Mouse (Mus musculus) midbrain, embryonic 11.5 days (tissue): Measurements from ENCODE around the gene Ush2a. TPM values are rescaled to one million over a fixed set of nuclear protein-coding genes. Genes with fewer than 3 reads are reported as not detected.

ENCODE experiments used
- ATAC-seq: fragments of 200-750 bp; cut with Nextera tagmentation; 2 replicates; pipeline ENCODE4 v1.8.0; 2017; ENCODE audit warnings: moderate TSS enrichment, moderate library complexity; ENCODE audit not compliant: low FRiP score
- DNase-seq: peaks from one replicate; pipeline ENCODE4 v3.0.0; 2015; ENCODE audit warnings: low spot score; ENCODE audit errors: missing footprints
- H3K27ac ChIP-seq: fragments of 300-500 bp; sonication (generic); 2 replicates; pipeline ENCODE4 v1.5.1; 2014; ENCODE audit warnings: low read depth, low read length
- H3K27me3 ChIP-seq: fragments of 300-500 bp; sonication (generic); 2 replicates; pipeline ENCODE4 v1.6.1; 2014; ENCODE audit warnings: mild to moderate bottlenecking, low read length, moderate library complexity, mixed read lengths; ENCODE audit not compliant: control insufficient read depth, insufficient read depth
- H3K36me3 ChIP-seq: fragments of 300-500 bp; sonication (generic); 2 replicates; pipeline ENCODE4 v1.6.1; 2014; ENCODE audit warnings: mild to moderate bottlenecking, low read length, moderate library complexity, mixed read lengths; ENCODE audit not compliant: control insufficient read depth, insufficient read depth
- H3K4me1 ChIP-seq: fragments of 300-500 bp; sonication (generic); 2 replicates; pipeline ENCODE4 v1.6.1; 2014; ENCODE audit warnings: low read length; ENCODE audit not compliant: control insufficient read depth, insufficient read depth
- H3K4me2 ChIP-seq: fragments of 300-500 bp; sonication (generic); 2 replicates; pipeline ENCODE4 v1.6.1; 2014; ENCODE audit warnings: mild to moderate bottlenecking, moderate library complexity
- H3K4me3 ChIP-seq: fragments of 300-500 bp; sonication (generic); 2 replicates; pipeline ENCODE4 v1.5.1; 2014; ENCODE audit warnings: low read depth, low read length
- H3K9ac ChIP-seq: fragments of 300-500 bp; sonication (generic); 2 replicates; pipeline ENCODE4 v1.6.1; 2014; ENCODE audit warnings: low read length
- H3K9me3 ChIP-seq: fragments of 300-500 bp; sonication (generic); 2 replicates; pipeline ENCODE4 v1.6.1; 2016; ENCODE audit warnings: low read length; ENCODE audit not compliant: control insufficient read depth
- WGBS: fragments of 180-500 bp; shearing (Covaris S2); extraction: QIAGEN DNeasy Blood & Tissue Kit; methylation state at CpG from one replicate; pipeline ENCODE4 v1.1.7; 2014; 5-methylcytosine and 5-hydroxymethylcytosine counted together
- polyA plus RNA-seq: library from polyadenylated mRNA; unstranded; fragments of >200 nt; fragmentation: Nextera tagmentation; extraction: Ambion mirVana; gene quantifications from 2 replicates; pipeline ENCODE4 v1.2.1, GENCODE M21; 2014

Ush2a gene
- polyA plus RNA-seq, 1 experiment from 2014 or later = 0.04 TPM

DNA sequence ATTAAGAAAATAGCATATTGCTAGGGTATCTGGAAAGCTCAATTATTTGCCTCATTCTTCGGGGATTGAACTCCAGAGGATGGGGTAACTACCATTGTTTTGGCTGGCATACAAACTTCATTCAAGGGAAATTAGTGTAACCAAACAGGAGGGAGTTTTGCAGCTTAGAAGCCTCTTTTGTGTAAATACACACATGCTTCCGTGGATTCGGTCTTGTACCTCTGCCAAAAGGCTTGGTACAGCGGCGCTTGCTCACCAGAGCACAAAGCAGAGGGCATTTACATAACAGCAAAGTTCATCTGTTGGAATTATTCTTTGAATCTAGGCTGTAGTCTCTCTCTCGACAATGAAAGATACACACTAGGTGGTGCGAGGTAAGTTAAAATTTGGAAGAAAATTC is 467.4 kb downstream of the Ush2a start:
- DNase-seq (no peak), ATAC-seq (no peak)
- no peak overlapping the region for H3K9ac ChIP-seq
- peaks cover 2% of the 10 kb centered on the region; the same call in 1 of the 2 replicates for H3K4me1 ChIP-seq
- no peaks in the 10 kb centered on the region for H3K27me3 ChIP-seq
- H3K36me3 ChIP-seq = no peaks in the 10 kb centered on the region
- 54% methylated on average over 7 of the region's 7 CpGs for WGBS
- H3K27ac ChIP-seq = no peak overlapping the region
- no peak overlapping the region for H3K4me3 ChIP-seq
- H3K4me2 ChIP-seq = no peak overlapping the region
- no peaks in the 10 kb centered on the region for H3K9me3 ChIP-seq

DNA sequence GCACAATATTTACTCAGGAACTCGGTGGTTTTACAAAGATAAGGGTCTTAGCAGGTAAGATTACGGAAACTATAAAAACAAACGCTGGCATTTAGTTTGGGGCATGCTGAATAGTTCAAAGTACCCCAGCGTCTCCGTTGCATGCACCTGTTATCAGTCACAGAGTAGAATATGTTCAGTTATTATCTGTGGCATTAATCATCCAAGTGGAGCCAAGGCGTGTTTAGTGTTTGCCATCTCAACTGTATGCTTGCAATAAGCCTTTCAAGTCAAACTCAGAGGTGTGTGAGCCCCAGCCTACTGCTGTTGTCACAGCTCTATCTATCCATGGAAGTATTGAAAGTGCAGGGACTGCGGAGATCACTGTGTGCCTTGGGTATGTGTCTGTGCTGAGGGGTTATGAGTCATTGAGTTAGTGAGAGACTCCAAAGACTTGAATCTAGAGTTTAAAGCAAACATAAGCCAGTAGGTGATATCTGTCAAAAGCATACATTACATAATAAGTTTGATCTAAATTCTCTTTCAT is 473.0 kb downstream of the Ush2a start:
- Histone ChIP-seq H3K27me3 (no peaks in the 10 kb centered on the region), H3K27ac (no peak overlapping the region), H3K9me3 (no peaks in the 10 kb centered on the region), H3K9ac (no peak overlapping the region), H3K36me3 (no peaks in the 10 kb centered on the region), H3K4me3 (no peak overlapping the region), H3K4me2 (no peak overlapping the region), H3K4me1 (no peaks in the 10 kb centered on the region)
- WGBS = 87% methylated on average over 7 of the region's 7 CpGs
- ATAC-seq = no peak
- DNase-seq = no peak

GRCm38 (mm10) chr1:188742971-188743370 is 481.1 kb downstream of the Ush2a start:
- DNase-seq (peak; percentile 19), ATAC-seq (no peak)
- no peak overlapping the region for H3K4me3 ChIP-seq
- no peaks in the 10 kb centered on the region for H3K9me3 ChIP-seq
- H3K4me2 ChIP-seq = no peak overlapping the region
- H3K9ac ChIP-seq = no peak overlapping the region
- no peak overlapping the region for H3K27ac ChIP-seq
- H3K36me3 ChIP-seq = no peaks in the 10 kb centered on the region
- H3K27me3 ChIP-seq = no peaks in the 10 kb centered on the region
- 82% methylated on average over 7 of the region's 7 CpGs for WGBS
- no peaks in the 10 kb centered on the region for H3K4me1 ChIP-seq

DNA sequence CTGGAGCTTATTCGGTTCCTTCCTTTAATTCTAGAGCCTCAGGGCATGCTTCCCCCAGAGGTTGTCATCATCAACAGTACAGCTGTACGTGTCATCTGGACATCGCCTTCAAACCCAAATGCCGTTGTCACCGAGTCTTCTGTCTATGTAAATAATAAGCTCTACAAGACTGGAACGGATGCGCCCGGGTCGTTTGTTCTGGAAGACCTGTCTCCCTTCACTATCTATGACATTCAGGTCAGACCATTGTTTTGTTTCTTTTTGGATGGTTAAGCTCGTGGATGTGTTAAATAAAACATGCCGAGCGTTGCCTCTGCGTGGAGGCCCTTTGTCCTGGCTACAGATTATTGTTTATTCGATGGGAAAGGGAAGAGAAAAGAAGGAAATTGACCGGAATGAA is 493.2 kb downstream of the Ush2a start:
- no peak for DNase-seq

GRCm38 (mm10) chr1:188760515-188760914 is 498.7 kb downstream of the Ush2a start:
- Histone ChIP-seq H3K4me3 (no peak overlapping the region), H3K9me3 (no peaks in the 10 kb centered on the region), H3K4me1 (no peaks in the 10 kb centered on the region), H3K36me3 (no peaks in the 10 kb centered on the region), H3K27me3 (no peaks in the 10 kb centered on the region), H3K9ac (no peak overlapping the region), H3K27ac (no peak overlapping the region), H3K4me2 (no peak overlapping the region)
- WGBS = 79% methylated on average over 3 of the region's 3 CpGs
- no peak for DNase-seq
- no peak for ATAC-seq

More for the DNA sequence above, 493.2 kb downstream of the Ush2a start:
- Histone ChIP-seq H3K9ac (no peak overlapping the region), H3K27ac (no peak overlapping the region), H3K9me3 (no peaks in the 10 kb centered on the region), H3K4me3 (no peak overlapping the region), H3K36me3 (no peaks in the 10 kb centered on the region), H3K27me3 (no peaks in the 10 kb centered on the region), H3K4me2 (no peak overlapping the region), H3K4me1 (no peaks in the 10 kb centered on the region)
- ATAC-seq = 0 out of 2 replicates have a peak, but pooled peaks have one; percentile 33
- 63% methylated on average over 15 of the region's 15 CpGs for WGBS

- Histone ChIP-seq H3K4me3 (no peak overlapping the region), H3K4me2 (no peak overlapping the region), H3K27ac (no peak overlapping the region), H3K9me3 (no peaks in the 10 kb centered on the region), H3K9ac (no peak overlapping the region), H3K36me3 (no peaks in the 10 kb centered on the region), H3K4me1 (no peaks in the 10 kb centered on the region), H3K27me3 (no peaks in the 10 kb centered on the region)
- ATAC-seq = no peak
- WGBS = 89% methylated on average over 6 of the region's 6 CpGs
- no peak for DNase-seq
These were observed 500.6 kb downstream of the Ush2a start for GRCm38 (mm10) chr1:188762463-188762862.

GRCm38 (mm10) chr1:188763761-188764160 is 501.9 kb downstream of the Ush2a start:
- no peaks in the 10 kb centered on the region for H3K4me1 ChIP-seq
- no peaks in the 10 kb centered on the region for H3K36me3 ChIP-seq
- no peaks in the 10 kb centered on the region for H3K9me3 ChIP-seq
- H3K27ac ChIP-seq = no peak overlapping the region
- no peak overlapping the region for H3K4me2 ChIP-seq
- 64% methylated on average over 3 of the region's 3 CpGs for WGBS
- DNase-seq (no peak), ATAC-seq (no peak)
- no peak overlapping the region for H3K4me3 ChIP-seq
- H3K27me3 ChIP-seq = no peaks in the 10 kb centered on the region
- no peak overlapping the region for H3K9ac ChIP-seq

- Histone ChIP-seq H3K9me3 (no peaks in the 10 kb centered on the region), H3K4me3 (no peak overlapping the region), H3K4me1 (no peaks in the 10 kb centered on the region), H3K9ac (no peak overlapping the region), H3K4me2 (no peak overlapping the region), H3K36me3 (no peaks in the 10 kb centered on the region), H3K27me3 (no peaks in the 10 kb centered on the region), H3K27ac (no peak overlapping the region)
- ATAC-seq (no peak), DNase-seq (no peak)
- WGBS = 85% methylated on average over 1 of the region's 1 CpGs
These were observed 509.0 kb downstream of the Ush2a start for GRCm38 (mm10) chr1:188770828-188771227.

DNA sequence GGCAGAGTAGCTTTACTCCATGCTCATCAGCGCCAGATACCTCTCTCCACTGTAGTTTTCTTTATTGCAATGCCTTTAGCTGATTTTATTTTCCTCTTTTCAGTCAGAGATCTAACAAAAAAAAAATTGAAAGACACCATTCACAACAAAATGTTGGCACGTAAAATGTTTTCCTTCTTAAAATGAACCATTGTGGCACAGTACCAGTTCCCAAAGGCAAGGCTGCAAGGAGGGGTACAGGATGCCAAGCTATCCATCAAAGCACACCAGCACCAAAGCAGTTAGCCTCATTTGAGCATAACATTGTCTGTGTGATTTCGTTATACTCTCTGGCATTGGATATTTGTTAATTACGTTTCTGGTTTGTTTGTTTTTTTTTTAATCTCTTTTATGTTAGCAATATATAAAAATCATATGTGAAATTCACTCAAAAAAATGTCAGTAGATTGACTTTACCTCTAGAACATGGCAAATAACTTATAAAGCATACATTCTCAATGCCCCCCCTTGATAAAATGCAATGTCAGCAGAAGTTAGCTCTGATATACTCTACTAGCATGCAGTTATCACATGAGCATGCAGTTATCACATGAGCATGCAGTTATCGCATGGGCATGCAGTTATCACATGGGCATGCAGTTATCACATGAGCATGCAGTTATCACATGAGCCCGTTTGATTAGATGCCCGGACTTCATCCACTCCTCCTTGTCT is 510.9 kb downstream of the Ush2a start:
- Histone ChIP-seq H3K9ac (no peak overlapping the region), H3K9me3 (no peaks in the 10 kb centered on the region), H3K36me3 (no peaks in the 10 kb centered on the region), H3K27ac (no peak overlapping the region), H3K4me3 (no peak overlapping the region), H3K4me2 (no peak overlapping the region), H3K27me3 (no peaks in the 10 kb centered on the region), H3K4me1 (no peaks in the 10 kb centered on the region)
- 94% methylated on average over 7 of the region's 7 CpGs for WGBS
- ATAC-seq = no peak
- no peak for DNase-seq
